Mouse (Mus musculus): ENCODE measurements around the gene AC129217.1. TPM values are rescaled to one million over a fixed set of nuclear protein-coding genes. Genes with fewer than 3 reads are reported as not detected.

Gene AC129217.1
- total RNA-seq, 2 experiments from 2014 or later = 3.4 TPM; not detected in 1

DNA sequence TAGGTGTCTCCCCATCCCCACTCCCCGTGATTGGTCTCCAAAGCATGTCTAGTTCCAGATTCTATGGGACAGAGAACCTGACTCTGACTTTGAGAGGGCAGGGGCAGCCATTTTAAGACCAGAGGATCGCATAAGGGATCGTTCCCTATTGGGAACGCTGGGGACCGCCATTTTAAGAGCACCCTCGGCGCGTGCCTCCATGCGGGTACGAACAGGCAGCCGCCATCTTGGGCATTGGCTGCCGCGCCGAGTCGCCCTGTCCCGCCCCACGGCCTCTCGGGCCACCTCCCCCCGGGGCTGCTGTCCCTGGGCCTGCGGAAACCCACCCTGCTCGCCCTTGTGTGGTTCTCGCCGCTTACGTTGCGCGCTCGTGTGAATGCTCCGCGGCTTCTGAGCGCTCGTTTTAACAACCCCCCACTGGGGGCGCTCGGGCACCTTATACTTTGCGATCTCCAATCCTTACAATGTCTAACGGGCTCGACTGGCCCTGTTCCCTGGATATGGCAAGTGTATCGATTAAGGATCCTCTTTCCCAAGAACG lies 7.7 kb downstream of the AC129217.1 start, which contains the start of gene Bscl2:
Bscl2 (plus strand) TSS at position 217 of the 541 bp plus-strand sequence.
- peak; percentile 78 to 88 for DNase-seq (ENCODE audit: low spot score in 2 of 2)
- peak within 1 kb of the TSS; percentile 80 for H3K4me3 ChIP-seq
- TF ChIP-seq CTCF (conservative IDR thresholded peaks at IDR 0.05) = peak; percentile 85
- H3K27ac ChIP-seq = peak within 1 kb of the TSS; percentile 97

DNA sequence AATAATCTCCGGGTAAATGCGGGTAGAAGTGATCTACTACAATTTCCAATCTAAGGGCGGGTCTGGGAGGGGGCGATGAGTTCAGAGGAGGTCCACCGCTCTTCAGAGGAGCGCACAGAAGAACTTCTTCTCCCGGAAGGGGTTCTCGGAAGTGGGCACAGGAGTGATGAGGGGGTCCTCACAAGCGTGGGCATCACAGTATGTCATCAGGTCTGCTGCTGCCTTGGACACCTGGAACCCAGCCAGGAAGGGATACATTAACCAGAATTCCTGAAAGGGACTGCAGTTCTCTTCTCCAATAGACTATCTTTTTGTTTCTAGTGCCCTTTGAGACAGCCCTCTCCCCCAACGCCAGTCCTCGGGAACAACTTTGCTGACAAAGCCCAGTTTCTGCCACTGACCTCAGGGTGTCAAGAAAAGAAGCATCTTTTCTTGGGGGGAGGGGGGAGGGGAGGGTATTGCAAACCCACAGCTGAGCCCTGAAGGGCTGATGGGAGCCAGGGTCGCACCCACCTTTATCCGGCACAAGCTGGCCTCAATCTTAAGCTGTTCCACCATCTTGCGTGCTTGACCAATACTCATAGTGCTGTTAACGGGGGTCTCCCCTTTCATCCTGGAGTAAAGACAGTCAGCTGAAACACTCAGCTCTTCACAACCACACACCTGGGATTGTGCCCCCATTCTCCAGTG lies 8.6 kb downstream of the AC129217.1 start:
- no peak for DNase-seq (ENCODE audit: low spot score in 2 of 2)
- H3K4me3 ChIP-seq = peak overlapping the region; percentile 80
- TF ChIP-seq CTCF (conservative IDR thresholded peaks at IDR 0.05) = no peak

DNA sequence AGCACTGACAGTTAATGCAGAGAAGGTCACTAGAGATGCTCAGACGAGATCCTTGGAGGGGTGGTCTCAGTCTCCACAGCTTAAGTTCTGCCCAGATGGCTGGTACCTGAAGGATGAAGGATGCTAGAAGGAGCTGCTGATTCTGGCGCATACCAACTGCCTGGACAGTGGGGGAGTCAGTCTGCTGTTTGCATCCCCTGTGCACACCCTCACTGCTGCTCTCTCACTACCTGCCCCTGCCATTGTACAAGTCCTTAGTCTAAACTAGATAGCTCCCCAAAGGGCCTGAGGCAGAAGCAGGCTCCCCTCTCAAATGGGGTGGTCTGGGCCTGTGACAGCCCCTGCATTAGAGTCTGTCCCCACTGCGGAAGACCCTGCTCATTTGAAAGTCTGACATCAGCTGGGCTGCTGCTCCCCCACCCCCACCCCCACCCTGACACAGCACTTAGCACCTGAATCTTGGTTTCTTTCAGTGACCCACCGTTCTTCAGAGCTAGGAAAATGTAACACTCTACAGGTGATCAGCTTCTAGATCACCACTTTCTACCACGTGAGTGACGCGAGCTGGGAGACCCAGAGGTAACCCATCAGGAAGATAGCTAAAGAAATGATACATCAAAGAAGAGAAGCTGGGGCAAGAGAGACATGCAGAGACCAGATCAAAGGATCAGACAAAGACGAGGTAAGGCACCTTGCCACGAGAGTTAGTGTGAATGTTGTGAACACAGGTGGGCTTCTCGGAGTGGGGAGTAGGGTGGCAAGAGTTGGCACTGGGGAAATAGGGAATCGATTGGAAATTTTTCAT lies 9.7 kb downstream of the AC129217.1 start, which contains the start of gene Gng3:
Gng3 (minus strand) TSS at position 92 of the 805 bp plus-strand sequence.
- peak within 1 kb of the TSS; percentile 97 for H3K27ac ChIP-seq
- no peak for TF ChIP-seq CTCF (conservative IDR thresholded peaks at IDR 0.05)
- peak within 1 kb of the TSS; percentile 80 for H3K4me3 ChIP-seq

More for the DNA sequence above, 8.6 kb downstream of the AC129217.1 start:
- peak overlapping the region; percentile 97 for H3K27ac ChIP-seq

DNA sequence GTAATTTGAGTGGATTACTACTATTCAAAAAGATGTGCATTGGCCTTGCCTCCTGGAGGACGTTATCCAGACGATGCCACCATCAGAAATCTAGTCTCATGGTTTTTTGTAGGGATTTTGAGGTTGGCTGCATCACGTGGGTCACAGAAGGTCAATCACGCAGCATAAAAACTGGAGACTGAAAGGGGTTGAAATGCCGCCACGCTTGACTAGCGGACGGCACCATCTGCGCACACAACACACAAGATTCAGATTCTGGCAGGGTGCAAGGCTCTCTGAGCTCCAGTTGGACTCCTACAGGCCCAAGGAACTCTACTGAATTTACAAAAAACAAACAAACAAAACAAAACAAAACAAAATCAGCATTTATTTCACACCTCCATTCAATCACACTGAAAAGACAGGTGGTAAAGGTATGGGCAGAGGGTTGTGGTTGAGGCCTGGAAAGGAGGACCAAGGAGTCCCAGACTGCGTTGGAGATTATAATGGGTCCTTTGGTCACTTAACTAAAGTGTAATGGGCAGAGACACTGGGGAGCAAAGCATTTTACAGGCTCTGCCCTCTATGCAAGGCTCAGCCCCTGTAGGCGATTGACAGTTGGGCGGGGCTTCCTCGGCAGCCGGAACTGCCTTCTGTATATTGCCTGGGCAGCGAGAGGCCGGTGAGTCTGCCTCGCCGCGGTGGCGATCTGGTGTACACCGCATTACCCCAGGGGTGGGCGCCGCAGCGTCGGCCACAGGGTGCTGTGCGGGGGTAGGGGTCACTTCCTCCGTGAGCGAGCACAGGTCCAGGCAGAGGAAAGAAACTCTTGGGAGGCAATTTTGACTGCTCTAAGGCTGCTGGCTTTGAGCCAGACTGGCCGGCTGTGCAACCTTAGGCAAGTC lies 10.6 kb downstream of the AC129217.1 start:
- peak overlapping the region; percentile 80 for H3K4me3 ChIP-seq
- TF ChIP-seq CTCF (conservative IDR thresholded peaks at IDR 0.05) = no peak
- peak; percentile 64 to 80 for DNase-seq (ENCODE audit: low spot score in 2 of 2)
- H3K27ac ChIP-seq = peak overlapping the region; percentile 97

More for the DNA sequence above, 9.7 kb downstream of the AC129217.1 start, which contains the start of gene Gng3:
- DNase-seq (ENCODE audit: low spot score in 2 of 2) = peak; percentile 74 to 88

DNA sequence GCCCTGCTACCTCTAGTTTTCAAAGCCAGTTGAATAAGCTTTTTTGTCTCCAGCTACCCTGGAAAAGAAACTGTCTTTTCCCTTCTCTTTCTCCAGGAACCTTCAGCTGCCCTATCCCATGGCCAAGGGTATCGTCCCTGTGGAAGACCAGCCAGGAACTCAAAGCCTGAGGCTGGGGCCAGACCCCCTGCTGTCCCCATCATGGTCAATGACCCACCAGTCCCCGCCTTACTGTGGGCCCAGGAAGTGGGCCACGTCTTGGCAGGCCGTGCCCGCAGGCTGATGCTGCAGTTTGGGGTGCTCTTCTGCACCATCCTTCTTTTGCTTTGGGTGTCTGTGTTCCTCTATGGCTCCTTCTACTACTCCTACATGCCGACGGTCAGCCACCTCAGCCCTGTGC lies 11.4 kb downstream of the AC129217.1 start:
- Histone ChIP-seq H3K4me3 (peak overlapping the region; percentile 80), H3K27ac (peak overlapping the region; percentile 97; the same call in 1 of the 2 replicates)
- no peak for DNase-seq (ENCODE audit: low spot score in 2 of 2)
- no peak for TF ChIP-seq CTCF (conservative IDR thresholded peaks at IDR 0.05)

DNA sequence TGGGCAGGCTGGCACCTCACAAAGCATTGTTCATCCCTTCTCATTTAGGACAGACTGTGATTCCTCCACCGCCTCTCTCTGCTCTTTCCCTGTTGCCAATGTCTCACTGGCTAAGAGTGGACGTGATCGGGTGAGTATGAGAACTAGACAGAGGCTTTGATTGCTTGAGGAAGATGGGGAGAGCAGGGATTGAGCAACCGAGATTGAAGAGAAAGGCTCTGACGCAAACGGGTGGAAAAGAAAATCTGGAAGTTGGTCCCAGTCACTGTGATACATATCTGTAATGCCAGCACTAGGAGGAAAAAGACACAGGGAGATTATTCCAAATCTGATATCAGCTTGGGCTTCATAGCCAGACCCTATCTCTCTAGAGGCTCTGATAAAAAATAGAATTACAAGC lies 13.4 kb downstream of the AC129217.1 start:
- no peak overlapping the region for H3K4me3 ChIP-seq
- no peak overlapping the region for H3K27ac ChIP-seq
- no peak for TF ChIP-seq CTCF (conservative IDR thresholded peaks at IDR 0.05)
- no peak for DNase-seq (ENCODE audit: low spot score in 2 of 2)

DNA sequence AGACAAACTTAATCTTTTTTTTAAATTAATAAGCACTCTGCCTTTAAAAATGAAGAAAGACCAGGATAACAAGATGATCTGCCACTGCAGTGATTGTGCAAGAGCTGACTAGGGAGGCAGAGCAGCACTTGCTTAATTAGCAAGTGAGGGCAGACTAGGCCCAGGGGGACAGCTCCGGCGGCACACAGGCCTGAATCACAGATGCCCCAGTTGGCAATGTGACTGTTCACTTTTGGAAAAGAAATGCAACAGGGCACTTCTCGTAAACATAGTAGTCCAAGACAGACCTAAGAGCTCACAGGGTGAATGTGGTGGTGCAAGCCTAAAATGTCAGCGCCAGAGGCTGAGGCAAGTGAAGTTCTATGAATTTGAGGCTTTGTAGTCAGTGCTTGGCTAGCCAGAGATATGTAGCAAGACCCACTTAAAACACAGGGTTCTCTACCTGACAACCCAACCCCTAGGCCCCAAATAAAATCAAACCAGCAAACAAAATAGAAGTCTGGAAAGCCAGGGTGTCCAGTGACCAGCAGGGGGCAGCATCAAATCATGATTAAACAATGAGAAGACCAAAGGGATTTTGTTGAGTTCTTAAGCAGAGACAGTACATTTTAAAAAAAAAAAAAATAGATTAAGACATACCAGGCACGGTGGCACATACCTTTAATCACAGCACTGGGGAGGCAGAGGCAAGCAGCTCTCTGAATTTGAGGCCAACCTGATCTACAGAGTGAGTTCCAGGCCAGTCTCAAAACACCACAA lies 15.0 kb downstream of the AC129217.1 start:
- DNase-seq (ENCODE audit: low spot score in 2 of 2) = peak; percentile 68 to 89
- Histone ChIP-seq H3K27ac (no peak overlapping the region), H3K4me3 (no peak overlapping the region)
- TF ChIP-seq CTCF (conservative IDR thresholded peaks at IDR 0.05) = peak; percentile 87

DNA sequence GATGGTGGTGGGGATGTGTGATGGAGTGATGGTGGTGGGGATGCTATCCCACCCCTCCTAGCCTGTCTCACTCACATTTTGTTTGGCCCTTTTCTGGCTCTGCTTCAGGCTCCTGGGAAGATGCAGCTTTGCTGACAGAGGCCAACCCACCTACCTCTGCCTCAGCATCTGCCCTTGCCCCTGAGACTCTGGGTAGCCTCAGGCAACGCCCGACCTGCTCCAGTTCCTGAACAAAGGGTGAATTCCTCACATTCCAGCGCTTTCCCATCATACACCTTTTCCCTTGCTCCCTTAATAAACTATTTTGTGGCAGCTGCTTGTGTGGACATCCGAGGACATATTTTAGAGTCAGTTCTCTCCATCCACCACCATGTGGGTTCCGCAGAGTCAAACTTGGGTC lies 18.8 kb downstream of the AC129217.1 start:
- H3K4me3 ChIP-seq = no peak overlapping the region
- no peak for DNase-seq (ENCODE audit: low spot score in 2 of 2)
- TF ChIP-seq CTCF (conservative IDR thresholded peaks at IDR 0.05) = no peak
- H3K27ac ChIP-seq = no peak overlapping the region

DNA sequence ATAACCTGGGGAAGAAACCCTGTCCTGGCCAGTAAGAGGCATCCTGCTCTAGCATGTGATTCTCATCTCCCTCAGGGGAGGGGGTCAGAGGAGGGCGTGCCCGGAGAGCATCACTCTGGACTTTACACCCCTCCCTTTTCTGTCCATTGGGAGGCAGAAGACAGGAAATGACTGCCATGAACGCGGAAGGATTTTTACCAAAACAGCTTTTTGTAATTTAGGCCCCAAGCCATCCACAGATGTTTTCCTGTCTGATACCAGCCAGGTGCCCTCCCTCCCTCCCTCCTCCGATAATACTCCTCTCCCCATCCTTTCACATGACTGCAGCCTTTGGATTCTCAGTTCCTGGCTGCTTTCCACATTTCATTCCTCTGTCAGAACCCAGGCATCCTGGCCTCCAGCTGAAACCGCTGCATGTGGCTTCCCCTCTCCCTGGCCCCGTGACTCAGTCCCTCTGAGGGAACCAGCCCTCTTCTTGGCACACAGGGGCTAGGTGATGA lies 20.9 kb downstream of the AC129217.1 start, which contains the start of gene Lrrn4cl:
Lrrn4cl (plus strand) TSS at position 367 of the 500 bp plus-strand sequence.
- no peak for TF ChIP-seq CTCF (conservative IDR thresholded peaks at IDR 0.05)
- no peak for DNase-seq (ENCODE audit: low spot score in 2 of 2)
- H3K4me3 ChIP-seq = no peak within 1 kb of the TSS
- H3K27ac ChIP-seq = no peak within 1 kb of the TSS

DNA sequence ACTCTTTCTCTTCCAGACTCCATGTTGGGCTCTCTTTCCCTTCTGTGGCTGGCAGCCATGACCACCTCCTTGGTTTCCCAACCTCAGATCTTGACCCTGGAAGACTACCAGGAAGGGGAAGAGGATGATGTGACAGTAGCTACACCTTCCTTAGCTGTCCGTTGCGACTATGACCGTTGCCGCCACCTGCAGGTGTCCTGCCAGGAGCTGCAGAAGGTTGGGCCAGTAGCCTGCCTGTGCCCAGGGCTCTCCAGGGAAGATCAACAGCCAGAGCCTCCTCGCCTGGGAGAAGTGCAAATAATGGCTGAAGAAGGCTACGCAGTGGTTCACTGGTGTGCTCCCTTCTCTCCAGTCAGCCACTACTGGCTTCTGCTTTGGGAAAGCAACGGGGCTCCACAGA lies 22.1 kb downstream of the AC129217.1 start:
- DNase-seq (ENCODE audit: low spot score in 2 of 2) = no peak
- no peak overlapping the region for H3K4me3 ChIP-seq
- H3K27ac ChIP-seq = no peak overlapping the region
- TF ChIP-seq CTCF (conservative IDR thresholded peaks at IDR 0.05) = no peak

DNA sequence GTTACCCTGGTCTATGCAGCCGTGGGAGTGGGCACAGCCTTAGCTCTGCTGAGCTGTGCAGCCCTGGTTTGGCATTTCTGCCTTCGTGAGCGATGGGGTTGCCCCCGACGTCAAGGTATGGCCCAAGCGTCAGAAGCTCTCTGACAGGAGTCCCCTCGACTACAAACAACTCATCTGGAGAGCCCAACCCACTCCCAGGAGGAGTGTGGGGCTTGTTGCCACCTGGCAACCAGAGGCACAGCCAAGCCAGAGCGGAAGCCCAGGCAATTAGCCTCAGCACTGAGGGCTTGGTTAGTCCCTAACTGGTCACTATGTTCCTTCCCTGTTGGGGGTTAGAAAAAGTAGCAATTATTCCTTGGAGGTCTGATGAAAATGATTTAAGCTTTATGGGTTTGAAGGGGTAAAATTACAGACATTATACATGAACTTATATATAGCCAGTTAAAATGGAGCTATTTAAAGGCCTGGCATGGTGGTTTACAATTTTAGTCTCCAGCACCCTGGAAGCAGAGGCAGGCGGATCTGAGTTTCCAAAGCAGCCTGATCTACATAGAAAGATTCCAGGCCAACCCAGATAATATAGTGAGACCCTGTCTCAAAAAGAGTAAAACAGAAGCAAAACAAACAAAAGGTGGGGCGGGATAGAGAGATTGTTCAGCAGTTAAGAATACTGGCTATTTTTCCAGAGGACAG lies 22.8 kb downstream of the AC129217.1 start:
- no peak for DNase-seq (ENCODE audit: low spot score in 2 of 2)
- Histone ChIP-seq H3K27ac (no peak overlapping the region), H3K4me3 (no peak overlapping the region)
- TF ChIP-seq CTCF (conservative IDR thresholded peaks at IDR 0.05) = no peak

Data from layer of hippocampus, adult 2 months (tissue).